Mouse (Mus musculus) heart, embryonic 11.5 days (tissue): Measurements from ENCODE around the gene Pou2f2. TPM values are rescaled to one million over a fixed set of nuclear protein-coding genes. Genes with fewer than 3 reads are reported as not detected.
"Not testable (repeated sequence)": the region's sequence is repeated elsewhere in the genome, so short reads cannot be mapped to it uniquely, and the experiment has no call there.

Experiments used
- ATAC-seq: fragments of 200-750 bp; cut with Nextera tagmentation; replicated peaks from 2 replicates; pipeline ENCODE4 v1.8.0; 2017; ENCODE audit warnings: moderate library complexity; ENCODE audit not compliant: insufficient number of reproducible peaks, low FRiP score, low TSS enrichment
- H3K27ac ChIP-seq: fragments of 300-500 bp; sonication (generic); 2 replicates; pipeline ENCODE4 v1.5.1; 2014; ENCODE audit warnings: mild to moderate bottlenecking, low read depth, low read length
- H3K27me3 ChIP-seq: fragments of 300-500 bp; sonication (generic); 2 replicates; pipeline ENCODE4 v1.6.1; 2014; ENCODE audit warnings: mild to moderate bottlenecking, low read length, mixed read lengths; ENCODE audit not compliant: control insufficient read depth, insufficient read depth
- H3K36me3 ChIP-seq: fragments of 300-500 bp; sonication (generic); 2 replicates; pipeline ENCODE4 v1.6.1; 2014; ENCODE audit warnings: mild to moderate bottlenecking, low read length, moderate library complexity, mixed read lengths; ENCODE audit not compliant: control insufficient read depth, insufficient read depth
- H3K4me1 ChIP-seq: fragments of 300-500 bp; sonication (generic); 2 replicates; pipeline ENCODE4 v1.6.1; 2014; ENCODE audit warnings: low read length; ENCODE audit not compliant: control insufficient read depth, insufficient read depth
- H3K4me2 ChIP-seq: fragments of 300-500 bp; sonication (generic); 2 replicates; pipeline ENCODE4 v1.6.1; 2014; ENCODE audit warnings: mild to moderate bottlenecking, moderate library complexity
- H3K4me3 ChIP-seq: fragments of 300-500 bp; sonication (generic); 2 replicates; pipeline ENCODE4 v1.5.1; 2014; ENCODE audit warnings: low read depth, low read length
- H3K9ac ChIP-seq: fragments of 300-500 bp; sonication (generic); 2 replicates; pipeline ENCODE4 v1.6.1; 2014; ENCODE audit warnings: mild to moderate bottlenecking, low read depth, low read length, moderate library complexity
- H3K9me3 ChIP-seq: fragments of 300-500 bp; sonication (generic); replicated peaks from 2 replicates; pipeline ENCODE4 v1.6.1; 2016; ENCODE audit warnings: low read length; ENCODE audit not compliant: control insufficient read depth
- WGBS: fragments of 180-500 bp; shearing (Covaris S2); extraction: QIAGEN DNeasy Blood & Tissue Kit; methylation state at CpG from one replicate; pipeline ENCODE4 v1.1.7; 2014; ENCODE audit not compliant: insufficient replicate concordance; 5-methylcytosine and 5-hydroxymethylcytosine counted together
- microRNA-seq: library from miRNA; unstranded; fragments of <30 nt; microRNA quantifications from one replicate; pipeline ENCODE4, GENCODE M21; 2016; ENCODE audit warnings: borderline number of aligned reads
- polyA plus RNA-seq: library from polyadenylated mRNA; unstranded; fragments of >200 nt; fragmentation: Nextera tagmentation; extraction: Ambion mirVana; gene quantifications from 2 replicates; pipeline ENCODE4 v1.2.1, GENCODE M21; 2014

Gene Pou2f2
- polyA plus RNA-seq, 1 experiment from 2014 or later, result 0.83 TPM

GRCm38 (mm10) chr7:25044599-25044998 lies 134.9 kb downstream of the Pou2f2 start:
- not testable (repeated sequence) for H3K27me3 ChIP-seq, H3K9ac ChIP-seq, H3K4me1 ChIP-seq, H3K4me2 ChIP-seq, H3K9me3 ChIP-seq, H3K4me3 ChIP-seq, H3K27ac ChIP-seq, ATAC-seq
- peaks cover 24% of the 10 kb centered on the region for H3K36me3 ChIP-seq
- WGBS, result 80% methylated on average over 7 of the region's 7 CpGs

- no peak for ATAC-seq
- Histone ChIP-seq H3K27ac (no peak overlapping the region), H3K9ac (no peak overlapping the region), H3K4me3 (no peak overlapping the region), H3K9me3 (no peaks in the 10 kb centered on the region), H3K36me3 (peaks cover 25% of the 10 kb centered on the region), H3K4me2 (no peak overlapping the region), H3K4me1 (no peaks in the 10 kb centered on the region), H3K27me3 (no peaks in the 10 kb centered on the region)
- WGBS, result 81% methylated on average over 12 of the region's 12 CpGs
Observed at GRCm38 (mm10) chr7:25041921-25042320, 137.6 kb downstream of the Pou2f2 start.

Small RNA genes lying within 50 kb of the gene (microRNA-seq; reads per million reads assigned to microRNA genes)
- gene Mir6537 (not detected), gene Mir7048 (not detected)

Other genes with a start within 250 kb of the Pou2f2 start
- not detected in 2 replicates for gene Gm4881, start 235.2 kb downstream of the Pou2f2 start, polyA plus RNA-seq
- gene Rabac1, start 207.0 kb downstream of the Pou2f2 start, polyA plus RNA-seq, result 157 and 163 TPM in 2 replicates
- gene Atp1a3, start 173.8 kb downstream of the Pou2f2 start, polyA plus RNA-seq, result 2.3 and 4.1 TPM in 2 replicates
- 5.7 and 8.1 TPM in 2 replicates for gene Grik5, start 107.4 kb downstream of the Pou2f2 start, polyA plus RNA-seq
- 14.9 and 15.7 TPM in 2 replicates for gene Zfp574, start 107.2 kb downstream of the Pou2f2 start, polyA plus RNA-seq
- 5.3 and 6.7 TPM in 2 replicates for gene Dedd2, start 40.9 kb upstream of the Pou2f2 start, polyA plus RNA-seq
- gene Zfp526, start 41.7 kb upstream of the Pou2f2 start, polyA plus RNA-seq, result 2.3 and 2.7 TPM in 2 replicates
- gene Gsk3a, start 58.1 kb upstream of the Pou2f2 start, polyA plus RNA-seq, result 10.4 and 11.6 TPM in 2 replicates
- 20.5 and 25.0 TPM in 2 replicates for gene Erf, start 71.0 kb upstream of the Pou2f2 start, polyA plus RNA-seq
- gene Cic, start 88.0 kb upstream of the Pou2f2 start, polyA plus RNA-seq, result 25.0 and 31.5 TPM in 2 replicates
- gene Pafah1b3, start 118.3 kb upstream of the Pou2f2 start, polyA plus RNA-seq, result 141 and 158 TPM in 2 replicates
- 0.54 and 0.63 TPM in 2 replicates for gene Prr19, start 121.7 kb upstream of the Pou2f2 start, polyA plus RNA-seq
- gene Tmem145, start 126.4 kb upstream of the Pou2f2 start, polyA plus RNA-seq, result 0.17 and 0.25 TPM in 2 replicates
- 6.2 and 6.9 TPM in 2 replicates for gene Megf8, start 137.4 kb upstream of the Pou2f2 start, polyA plus RNA-seq
- gene Cnfn, start 190.0 kb upstream of the Pou2f2 start, polyA plus RNA-seq, result not detected in 2 replicates
- gene Lipe, start 219.0 kb upstream of the Pou2f2 start, polyA plus RNA-seq, result 1.6 and 2.1 TPM in 2 replicates
- gene Cxcl17, start 233.2 kb upstream of the Pou2f2 start, polyA plus RNA-seq, result not detected in 2 replicates